Mouse (Mus musculus): ENCODE data around the gene Nt5c3b.

DNA sequence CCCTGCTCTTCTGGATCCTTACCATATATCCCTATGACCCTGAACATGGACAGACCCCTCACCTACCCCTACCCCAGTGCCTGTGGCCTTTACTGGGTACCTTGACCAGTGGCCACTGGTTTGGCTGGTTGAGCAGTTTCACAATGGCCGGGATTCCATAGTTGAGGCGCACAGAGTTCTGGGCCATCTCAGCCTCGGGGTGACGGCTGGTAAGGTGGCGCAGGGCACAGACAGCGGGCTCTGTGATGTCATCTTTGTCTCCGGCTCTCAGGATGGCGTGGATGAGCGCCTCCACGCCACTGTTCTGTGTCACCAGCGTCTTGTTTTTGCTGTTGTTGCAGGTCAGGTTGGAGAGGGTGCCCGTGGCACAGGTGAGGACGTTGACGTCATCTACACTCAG, 63.6 kb downstream of the Nt5c3b start:
- TF ChIP-seq CTCF (conservative IDR thresholded peaks at IDR 0.05 in 1 of 2, IDR thresholded peaks at IDR 0.05 in 1 of 2; ENCODE audit: low read depth in 2 of 2, low read length in 2 of 2) (no peak), RAD21 (IDR thresholded peaks at IDR 0.05; ENCODE audit: low read depth, low read length) (no peak), MAX (IDR thresholded peaks at IDR 0.05; ENCODE audit: low read length) (no peak), NELFE (IDR thresholded peaks at IDR 0.05; ENCODE audit: low read depth, low read length) (no peak), POLR2AphosphoS2 (IDR thresholded peaks at IDR 0.05; ENCODE audit: low read depth, low read length) (no peak), MXI1 (IDR thresholded peaks at IDR 0.05; ENCODE audit: low read depth, low read length) (no peak)
